Mouse (Mus musculus): Measurements from ENCODE around the gene Tmem104. TPM values are rescaled to one million over a fixed set of nuclear protein-coding genes. Genes with fewer than 3 reads are reported as not detected.

Tmem104 gene
- polyA plus RNA-seq, 1 experiment from 2014 or later = 10.7 TPM

DNA sequence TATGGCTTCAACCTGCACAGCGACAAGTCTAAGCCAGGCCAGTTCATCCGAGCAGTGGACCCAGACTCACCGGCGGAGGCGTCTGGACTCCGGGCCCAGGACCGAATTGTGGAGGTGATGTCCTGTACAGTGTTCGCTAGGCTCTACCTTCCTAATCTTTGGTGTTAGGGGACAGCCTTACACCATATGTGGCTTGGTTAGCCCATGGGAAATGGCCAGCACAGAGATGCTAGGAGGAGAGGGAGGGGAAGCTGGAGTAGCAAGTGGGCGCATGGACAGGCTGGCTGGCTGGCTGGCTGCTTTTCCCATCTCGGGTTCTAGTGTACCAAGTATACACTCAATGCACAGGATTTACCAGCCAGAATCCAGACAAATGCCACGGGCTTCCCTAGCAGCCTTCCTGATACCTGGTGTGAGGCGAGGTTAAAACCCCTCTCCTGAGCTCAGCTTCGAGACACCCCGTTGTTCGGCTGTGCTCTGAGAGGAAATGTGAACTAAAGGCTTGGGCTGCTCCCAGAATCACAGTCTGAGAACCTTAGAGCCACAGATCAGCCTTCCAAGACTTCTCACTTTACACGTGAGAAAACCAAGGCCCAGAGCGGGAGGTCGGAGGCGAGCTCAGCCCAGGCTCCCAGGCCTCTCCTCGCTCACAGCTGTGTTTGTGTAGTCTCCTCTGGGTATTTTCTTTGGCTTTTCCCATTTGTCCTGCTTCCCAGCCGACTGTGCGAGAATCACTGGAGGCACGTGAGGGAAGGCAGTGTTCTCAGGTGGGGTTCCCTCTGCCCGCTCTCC is 10.7 kb upstream of the Tmem104 start:
- no peaks in the 10 kb centered on the region; the same call in 1 of the 2 replicates for H3K36me3 ChIP-seq (replicated peaks; ENCODE audit: control insufficient read depth, insufficient read depth)
- H3K4me1 ChIP-seq (replicated peaks; ENCODE audit: control insufficient read depth, insufficient read depth, low read length) = peaks cover 46% of the 10 kb centered on the region
- DNase-seq (ENCODE audit: low spot score) (peak; percentile 27), ATAC-seq (ENCODE audit: low FRiP score) (no peak)
- 64% methylated on average over 24 of the region's 24 CpGs for WGBS
- no peak overlapping the region for H3K4me2 ChIP-seq (replicated peaks)
- no peak overlapping the region; the same call in 1 of the 2 replicates for H3K9ac ChIP-seq
- no peak overlapping the region for H3K4me3 ChIP-seq (replicated peaks; ENCODE audit: low read length)
- peaks cover 5% of the 10 kb centered on the region; the same call in 1 of the 2 replicates for H3K27me3 ChIP-seq (ENCODE audit: control insufficient read depth, insufficient read depth, low read length)
- no peak overlapping the region; the same call in 1 of the 2 replicates for H3K27ac ChIP-seq
- H3K9me3 ChIP-seq (ENCODE audit: control insufficient read depth, low read length) = no peaks in the 10 kb centered on the region

DNA sequence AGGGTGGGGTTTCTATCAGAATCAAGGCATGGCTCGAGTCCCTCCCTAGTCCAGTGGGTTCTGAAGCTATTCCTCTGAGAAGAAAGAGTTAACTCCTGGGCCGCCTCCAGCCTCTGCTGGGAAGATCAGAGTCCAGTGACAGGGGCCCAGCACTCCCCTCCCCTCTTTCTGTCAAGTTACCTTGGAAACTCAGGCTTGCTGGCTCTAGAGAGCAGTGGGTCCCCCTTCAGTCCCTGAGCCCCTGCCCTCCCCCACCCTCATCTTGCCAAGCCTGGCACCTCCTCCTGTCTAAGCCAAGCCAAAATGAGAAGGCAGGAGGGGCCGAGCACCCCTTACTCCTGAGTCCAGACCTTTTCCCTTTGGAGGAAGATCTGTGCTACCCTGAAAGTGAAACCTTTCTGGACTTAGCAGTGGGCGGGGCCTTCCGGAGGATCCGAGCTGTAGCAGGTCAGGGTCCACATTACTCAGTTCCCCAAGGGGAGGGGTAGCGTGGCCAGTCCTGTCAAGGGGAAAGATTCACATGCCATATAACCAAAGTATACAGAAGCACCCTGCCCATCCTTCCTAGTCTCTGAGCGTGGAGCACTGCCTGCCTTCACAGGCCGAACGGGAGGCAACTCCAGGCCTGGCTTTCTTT is 9.6 kb upstream of the Tmem104 start:
- peak; percentile 79 for ATAC-seq (ENCODE audit: low FRiP score)
- Histone ChIP-seq H3K4me1 (replicated peaks; ENCODE audit: control insufficient read depth, insufficient read depth, low read length) (peaks cover 37% of the 10 kb centered on the region), H3K27me3 (ENCODE audit: control insufficient read depth, insufficient read depth, low read length) (peaks cover 5% of the 10 kb centered on the region; the same call in 1 of the 2 replicates)

DNA sequence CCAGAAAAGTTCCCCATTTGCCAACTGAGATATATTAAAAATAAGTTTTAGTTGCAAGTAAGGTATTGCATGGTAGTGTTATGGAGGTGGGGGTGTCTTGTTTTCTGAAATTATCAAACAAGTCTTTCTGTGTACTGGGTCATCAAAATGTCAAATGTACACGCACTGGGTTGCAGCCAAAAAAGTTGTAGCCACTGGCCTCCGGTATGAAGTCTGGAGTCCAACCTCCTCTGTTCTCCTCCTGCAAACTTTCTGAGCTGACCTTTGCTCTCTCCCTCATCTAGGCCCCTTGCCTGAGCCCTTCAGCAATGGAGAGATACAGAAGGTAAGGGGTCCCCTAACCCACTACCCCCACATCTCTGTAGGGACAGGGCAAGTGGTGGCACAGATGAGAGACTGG is 8.5 kb upstream of the Tmem104 start:
- H3K9ac ChIP-seq = no peak overlapping the region
- ATAC-seq (ENCODE audit: low FRiP score) (no peak), DNase-seq (ENCODE audit: low spot score) (no peak)
- H3K27me3 ChIP-seq (ENCODE audit: control insufficient read depth, insufficient read depth, low read length) = peaks cover 5% of the 10 kb centered on the region; the same call in 1 of the 2 replicates
- H3K4me1 ChIP-seq (replicated peaks; ENCODE audit: control insufficient read depth, insufficient read depth, low read length) = peaks cover 31% of the 10 kb centered on the region
- 87% methylated on average over 2 of the region's 2 CpGs for WGBS
- H3K9me3 ChIP-seq (ENCODE audit: control insufficient read depth, low read length) = no peaks in the 10 kb centered on the region
- H3K4me3 ChIP-seq (replicated peaks; ENCODE audit: low read length) = no peak overlapping the region
- peak overlapping the region; percentile 71 for H3K27ac ChIP-seq
- H3K4me2 ChIP-seq (replicated peaks) = no peak overlapping the region
- peaks cover 4% of the 10 kb centered on the region; the same call in 1 of the 2 replicates for H3K36me3 ChIP-seq (replicated peaks; ENCODE audit: control insufficient read depth, insufficient read depth)

More for the DNA sequence above, 9.6 kb upstream of the Tmem104 start:
- Histone ChIP-seq H3K9ac (no peak overlapping the region), H3K4me2 (replicated peaks) (peak overlapping the region; percentile 25; the same call in 1 of the 2 replicates), H3K4me3 (replicated peaks; ENCODE audit: low read length) (no peak overlapping the region), H3K36me3 (replicated peaks; ENCODE audit: control insufficient read depth, insufficient read depth) (peaks cover 4% of the 10 kb centered on the region; the same call in 1 of the 2 replicates), H3K27ac (peak overlapping the region; percentile 71), H3K9me3 (ENCODE audit: control insufficient read depth, low read length) (no peaks in the 10 kb centered on the region)
- peak; percentile 67 for DNase-seq (ENCODE audit: low spot score)
- WGBS = 30% methylated on average over 10 of the region's 10 CpGs

- Histone ChIP-seq H3K27ac (peak overlapping the region; percentile 71), H3K9ac (no peak overlapping the region), H3K4me3 (replicated peaks; ENCODE audit: low read length) (no peak overlapping the region), H3K4me2 (replicated peaks) (no peak overlapping the region), H3K36me3 (replicated peaks; ENCODE audit: control insufficient read depth, insufficient read depth) (peaks cover 4% of the 10 kb centered on the region; the same call in 1 of the 2 replicates), H3K9me3 (ENCODE audit: control insufficient read depth, low read length) (no peaks in the 10 kb centered on the region), H3K4me1 (replicated peaks; ENCODE audit: control insufficient read depth, insufficient read depth, low read length) (peaks cover 28% of the 10 kb centered on the region), H3K27me3 (ENCODE audit: control insufficient read depth, insufficient read depth, low read length) (peaks cover under 1% of the 10 kb centered on the region; the same call in 1 of the 2 replicates)
- DNase-seq (ENCODE audit: low spot score) (peak; percentile 32), ATAC-seq (ENCODE audit: low FRiP score) (peak; percentile 66)
- 59% methylated on average over 6 of the region's 6 CpGs for WGBS
Observed at GRCm38 (mm10) chr11:115179191-115179590, 8.1 kb upstream of the Tmem104 start.

- H3K9ac ChIP-seq = no peak overlapping the region
- ATAC-seq (ENCODE audit: low FRiP score) (no peak), DNase-seq (ENCODE audit: low spot score) (no peak)
- H3K9me3 ChIP-seq (ENCODE audit: control insufficient read depth, low read length) = no peaks in the 10 kb centered on the region
- H3K27ac ChIP-seq = peak overlapping the region; percentile 59; the same call in 1 of the 2 replicates
- 79% methylated on average over 6 of the region's 6 CpGs for WGBS
- H3K4me2 ChIP-seq (replicated peaks) = no peak overlapping the region
- H3K4me1 ChIP-seq (replicated peaks; ENCODE audit: control insufficient read depth, insufficient read depth, low read length) = peaks cover 26% of the 10 kb centered on the region
- H3K27me3 ChIP-seq (ENCODE audit: control insufficient read depth, insufficient read depth, low read length) = no peaks in the 10 kb centered on the region
- H3K36me3 ChIP-seq (replicated peaks; ENCODE audit: control insufficient read depth, insufficient read depth) = peaks cover 4% of the 10 kb centered on the region; the same call in 1 of the 2 replicates
- no peak overlapping the region for H3K4me3 ChIP-seq (replicated peaks; ENCODE audit: low read length)
Observed at GRCm38 (mm10) chr11:115179881-115180280, 7.4 kb upstream of the Tmem104 start.

- Histone ChIP-seq H3K36me3 (replicated peaks; ENCODE audit: control insufficient read depth, insufficient read depth) (peaks cover 4% of the 10 kb centered on the region; the same call in 1 of the 2 replicates), H3K27ac (no peak overlapping the region), H3K4me1 (replicated peaks; ENCODE audit: control insufficient read depth, insufficient read depth, low read length) (peaks cover 25% of the 10 kb centered on the region), H3K9me3 (ENCODE audit: control insufficient read depth, low read length) (no peaks in the 10 kb centered on the region), H3K4me2 (replicated peaks) (no peak overlapping the region), H3K27me3 (ENCODE audit: control insufficient read depth, insufficient read depth, low read length) (no peaks in the 10 kb centered on the region), H3K9ac (no peak overlapping the region), H3K4me3 (replicated peaks; ENCODE audit: low read length) (no peak overlapping the region)
- DNase-seq (ENCODE audit: low spot score) (peak; percentile 84), ATAC-seq (ENCODE audit: low FRiP score) (no peak)
- WGBS = 24% methylated on average over 12 of the region's 12 CpGs
Observed at GRCm38 (mm10) chr11:115181913-115182638, 5.2 kb upstream of the Tmem104 start.

- Histone ChIP-seq H3K27me3 (ENCODE audit: control insufficient read depth, insufficient read depth, low read length) (no peaks in the 10 kb centered on the region), H3K4me2 (replicated peaks) (no peak overlapping the region), H3K36me3 (replicated peaks; ENCODE audit: control insufficient read depth, insufficient read depth) (peaks cover 11% of the 10 kb centered on the region; the same call in 1 of the 2 replicates), H3K27ac (no peak overlapping the region), H3K4me1 (replicated peaks; ENCODE audit: control insufficient read depth, insufficient read depth, low read length) (peaks cover 16% of the 10 kb centered on the region), H3K9me3 (ENCODE audit: control insufficient read depth, low read length) (no peaks in the 10 kb centered on the region), H3K4me3 (replicated peaks; ENCODE audit: low read length) (no peak overlapping the region), H3K9ac (no peak overlapping the region)
- 48% methylated on average over 4 of the region's 4 CpGs for WGBS
- DNase-seq (ENCODE audit: low spot score) (no peak), ATAC-seq (ENCODE audit: low FRiP score) (no peak)
Observed at GRCm38 (mm10) chr11:115184973-115185372, 2.3 kb upstream of the Tmem104 start.

- 10% methylated on average over 12 of the region's 12 CpGs for WGBS
- peak within 1 kb of the TSS; percentile 61 for H3K4me3 ChIP-seq (replicated peaks; ENCODE audit: low read length)
- H3K36me3 ChIP-seq (replicated peaks; ENCODE audit: control insufficient read depth, insufficient read depth) = peaks cover 25% of the 10 kb centered on the region
- peak within 1 kb of the TSS; percentile 60 for H3K9ac ChIP-seq
- H3K27me3 ChIP-seq (ENCODE audit: control insufficient read depth, insufficient read depth, low read length) = no peaks in the 10 kb centered on the region
- peak within 1 kb of the TSS; percentile 54 for H3K4me2 ChIP-seq (replicated peaks)
- no peaks in the 10 kb centered on the region for H3K9me3 ChIP-seq (ENCODE audit: control insufficient read depth, low read length)
- DNase-seq (ENCODE audit: low spot score) (no peak), ATAC-seq (ENCODE audit: low FRiP score) (peak; percentile 18; the same call in 1 of the 2 replicates)
- peaks cover 16% of the 10 kb centered on the region for H3K4me1 ChIP-seq (replicated peaks; ENCODE audit: control insufficient read depth, insufficient read depth, low read length)
- peak within 1 kb of the TSS; percentile 76 for H3K27ac ChIP-seq
Observed at GRCm38 (mm10) chr11:115187693-115188092, 406 bp downstream of the Tmem104 start, which contains the start of gene Nat9. Gene Nat9, minus strand, starts transcription at chr11:115187859.

Data from hindbrain, embryonic 14.5 days (tissue).